Mouse (Mus musculus): ENCODE measurements around the gene Hyou1.
"Not testable (repeated sequence)": the region's sequence is repeated elsewhere in the genome, so short reads cannot be mapped to it uniquely, and the experiment has no call there.

The Hyou1 gene

GRCm38 (mm10) chr9:44379054-44379834 lies at the start of gene Hyou1:
Gene Hyou1 (plus strand): TSS chr9:44379490.
- DNase-seq (ENCODE audit: low spot score in 2 of 2) = peak; percentile 99

GRCm38 (mm10) chr9:44330736-44331135 lies 48.6 kb upstream of the Hyou1 start:
- no peak for DNase-seq (ENCODE audit: low spot score in 2 of 2)

GRCm38 (mm10) chr9:44332918-44333638 lies 46.2 kb upstream of the Hyou1 start:
- DNase-seq (ENCODE audit: low spot score in 2 of 2) = no peak

- peak; percentile 99 to 100 for DNase-seq (ENCODE audit: low spot score in 2 of 2)
Measured at GRCm38 (mm10) chr9:44334396-44335330, 44.6 kb upstream of the Hyou1 start, which contains the start of gene H2afx. Gene H2afx (plus strand): TSS chr9:44334694.

- DNase-seq (ENCODE audit: low spot score in 2 of 2) = peak; percentile 25 to 34
Measured at GRCm38 (mm10) chr9:44335331-44336092, 43.8 kb upstream of the Hyou1 start.

- no peak for DNase-seq (ENCODE audit: low spot score in 2 of 2)
Measured at GRCm38 (mm10) chr9:44336093-44336406, 43.2 kb upstream of the Hyou1 start.

GRCm38 (mm10) chr9:44336513-44336912 lies 42.8 kb upstream of the Hyou1 start:
- not testable (repeated sequence) for DNase-seq (ENCODE audit: low spot score in 2 of 2)

- DNase-seq (ENCODE audit: low spot score in 2 of 2) = no peak
Measured at GRCm38 (mm10) chr9:44336964-44337363, 42.3 kb upstream of the Hyou1 start.

GRCm38 (mm10) chr9:44337436-44338169 lies 41.7 kb upstream of the Hyou1 start:
- no peak for DNase-seq (ENCODE audit: low spot score in 2 of 2)

GRCm38 (mm10) chr9:44338574-44338973 lies 40.7 kb upstream of the Hyou1 start:
- DNase-seq (ENCODE audit: low spot score in 2 of 2) = no peak

- DNase-seq (ENCODE audit: low spot score in 2 of 2) = no peak
Measured at GRCm38 (mm10) chr9:44341487-44341886, 37.8 kb upstream of the Hyou1 start.

- no peak for DNase-seq (ENCODE audit: low spot score in 2 of 2)
Measured at GRCm38 (mm10) chr9:44342173-44342572, 37.1 kb upstream of the Hyou1 start.

GRCm38 (mm10) chr9:44342605-44343004 lies 36.7 kb upstream of the Hyou1 start:
- DNase-seq (ENCODE audit: low spot score in 2 of 2) = no peak

GRCm38 (mm10) chr9:44343290-44343689 lies 36.0 kb upstream of the Hyou1 start:
- DNase-seq (ENCODE audit: low spot score in 2 of 2) = peak; percentile 48 to 62

- peak; percentile 93 to 94 for DNase-seq (ENCODE audit: low spot score in 2 of 2)
Measured at GRCm38 (mm10) chr9:44343781-44344421, 35.4 kb upstream of the Hyou1 start, which contains the start of gene Hmbs. Gene Hmbs (minus strand): TSS chr9:44344228.

GRCm38 (mm10) chr9:44345570-44346433 lies 33.5 kb upstream of the Hyou1 start:
- no peak for DNase-seq (ENCODE audit: low spot score in 2 of 2)

GRCm38 (mm10) chr9:44347166-44347565 lies 32.1 kb upstream of the Hyou1 start:
- DNase-seq (ENCODE audit: low spot score in 2 of 2) = no peak

- no peak for DNase-seq (ENCODE audit: low spot score in 2 of 2)
Measured at GRCm38 (mm10) chr9:44347621-44348020, 31.7 kb upstream of the Hyou1 start.

- DNase-seq (ENCODE audit: low spot score in 2 of 2) = no peak
Measured at GRCm38 (mm10) chr9:44348546-44348945, 30.7 kb upstream of the Hyou1 start.
